ENCODE assay signal across 8 mouse cellular contexts in genomic region chr1:191184841-191185251, GRCm38 (mm10). TPM values are rescaled to one million over a fixed set of nuclear protein-coding genes. Genes with fewer than 3 reads are reported as not detected.
DNase-seq lines count a peak whose midpoint lies in the region; ATAC-seq and TF ChIP-seq lines count a peak whose summit lies in the region.

No protein-coding gene starts in this region.

- H3K9ac ChIP-seq in embryonic facial prominence, embryonic 15.5 days = no peak overlapping the region
- peak overlapping the region; percentile 67; the same call in 1 of the 2 replicates for H3K9ac ChIP-seq in midbrain, embryonic 11.5 days (ENCODE audit: low read length)

- no peak for TF ChIP-seq CTCF in cerebellum, adult 2 months (IDR thresholded peaks at IDR 0.05; ENCODE audit: borderline replicate concordance, insufficient read depth, low read depth, low read length)

- no peak overlapping the region for H3K27ac ChIP-seq in cerebellum, adult 2 months (ENCODE audit: insufficient read depth, low read length)
- H3K27ac ChIP-seq in embryonic facial prominence, embryonic 15.5 days (replicated peaks) = no peak overlapping the region
- no peak overlapping the region for H3K27ac ChIP-seq in midbrain, embryonic 11.5 days (ENCODE audit: low read depth, low read length)

- H3K27me3 ChIP-seq in cerebellum, adult 2 months (ENCODE audit: control insufficient read depth, insufficient read depth, low read length) = peaks cover 5% of the 10 kb centered on the region; the same call in 1 of the 2 replicates
- peaks cover 73% of the 10 kb centered on the region for H3K27me3 ChIP-seq in embryonic facial prominence, embryonic 15.5 days
- H3K27me3 ChIP-seq in midbrain, embryonic 11.5 days (ENCODE audit: control insufficient read depth, insufficient read depth, low read length) = peaks cover 38% of the 10 kb centered on the region

- intact Hi-C loops in heart, postnatal 14 days (cut with DNase I) = loop anchor here (2.0 to 5.0 kb wide), 2 partner anchors 38 to 87 kb away; no protein-coding TSS in a partner anchor

- no peak for ATAC-seq in embryonic facial prominence, embryonic 15.5 days (ENCODE audit: insufficient number of reproducible peaks, low FRiP score, low TSS enrichment, low read depth)
- ATAC-seq in midbrain, embryonic 11.5 days (ENCODE audit: low FRiP score) = no peak

- H3K4me1 ChIP-seq in cerebellum, adult 2 months (ENCODE audit: control insufficient read depth, insufficient read depth, low read length) = peaks cover 6% of the 10 kb centered on the region; the same call in 1 of the 2 replicates
- peaks cover 56% of the 10 kb centered on the region for H3K4me1 ChIP-seq in embryonic facial prominence, embryonic 15.5 days
- H3K4me1 ChIP-seq in midbrain, embryonic 11.5 days (ENCODE audit: control insufficient read depth, insufficient read depth, low read length) = peaks cover 36% of the 10 kb centered on the region

- TF ChIP-seq POLR2A in cerebellum, adult 2 months (IDR thresholded peaks at IDR 0.05; ENCODE audit: borderline replicate concordance, insufficient read depth, low read length) = no peak

- H3K4me2 ChIP-seq in embryonic facial prominence, embryonic 15.5 days (replicated peaks) = peak overlapping the region; percentile 100
- peak overlapping the region; percentile 98 for H3K4me2 ChIP-seq in midbrain, embryonic 11.5 days

- H3K4me3 ChIP-seq in cerebellum, adult 2 months (replicated peaks; ENCODE audit: insufficient read depth, low read depth, low read length) = peak overlapping the region; percentile 28
- H3K4me3 ChIP-seq in embryonic facial prominence, embryonic 15.5 days (replicated peaks) = peak overlapping the region; percentile 61
- H3K4me3 ChIP-seq in midbrain, embryonic 11.5 days (ENCODE audit: low read depth, low read length) = peak overlapping the region; percentile 52

- H3K9me3 ChIP-seq in embryonic facial prominence, embryonic 15.5 days (replicated peaks) = no peaks in the 10 kb centered on the region
- H3K9me3 ChIP-seq in midbrain, embryonic 11.5 days (ENCODE audit: control insufficient read depth, low read length) = no peaks in the 10 kb centered on the region

- no peaks in the 10 kb centered on the region for H3K36me3 ChIP-seq in embryonic facial prominence, embryonic 15.5 days
- H3K36me3 ChIP-seq in midbrain, embryonic 11.5 days (ENCODE audit: control insufficient read depth, insufficient read depth, low read length) = no peaks in the 10 kb centered on the region

- DNase-seq in cerebellum, adult 2 months = peak; percentile 14 to 47
- no peak for DNase-seq in cerebellum, adult 11 months
- DNase-seq in heart, postnatal 14 days = peak; percentile 33 to 41
- peak; percentile 38 to 44 for DNase-seq in kidney, postnatal 36 days
- peak; percentile 93 for DNase-seq in midbrain, embryonic 11.5 days (ENCODE audit: low spot score, missing footprints)
- DNase-seq in urinary bladder, postnatal 10 days (ENCODE audit: low spot score) = peak; percentile 23
- DNase-seq in layer of hippocampus, adult 8-10 months (ENCODE audit: low spot score in 2 of 2) = no peak

- 3% methylated on average over 22 of the region's 22 CpGs for WGBS in cerebellum, adult 2 months
- under 1% methylated on average over 21 of the region's 22 CpGs for WGBS in embryonic facial prominence, embryonic 15.5 days
- under 1% methylated on average over 22 of the region's 22 CpGs for WGBS in midbrain, embryonic 11.5 days

RNA-seq across cellular contexts. Expression of gene Fam71a, which starts 20.2 kb away (rescaled TPM):
- polyA plus RNA-seq in cerebellum, adult 2 months (2012; rRNA removed) = not detected in 2 replicates
- not detected in 2 replicates for polyA plus RNA-seq in embryonic facial prominence, embryonic 15.5 days (2015; fragmentation: Nextera tagmentation; extraction: Ambion mirVana)
- not detected for total RNA-seq in heart, postnatal 14 days (2021)
- not detected in 2 replicates for polyA plus RNA-seq in midbrain, embryonic 11.5 days (2014; fragmentation: Nextera tagmentation; extraction: Ambion mirVana)
- not detected for total RNA-seq in layer of hippocampus, adult 8-10 months (2022)

RNA-seq across cellular contexts. Expression of gene Atf3, which starts 33.0 kb away (rescaled TPM):
- polyA plus RNA-seq in cerebellum, adult 2 months (2012; rRNA removed) = 1.00 and 1.1 TPM in 2 replicates
- polyA plus RNA-seq in embryonic facial prominence, embryonic 15.5 days (2015; fragmentation: Nextera tagmentation; extraction: Ambion mirVana) = 5.2 and 5.8 TPM in 2 replicates
- total RNA-seq in heart, postnatal 14 days (2021) = 1 to 10 TPM; 4.5 to 9.5 TPM
- 3.8 and 4.6 TPM in 2 replicates for polyA plus RNA-seq in midbrain, embryonic 11.5 days (2014; fragmentation: Nextera tagmentation; extraction: Ambion mirVana)
- 1 to 10 TPM in 3 of 4 experiments, under 1 TPM in 1; 0.80 to 7.7 (median 3.5) TPM for total RNA-seq in layer of hippocampus, adult 8-10 months (2022)

Comparison
In these comparisons a context has a peak if more than half of its experiments do, and no peak if none do; other contexts are left out.
1. DNase-seq: peak in cerebellum, adult 2 months (2 of 2), heart, postnatal 14 days (2 of 2), kidney, postnatal 36 days (2 of 2), midbrain, embryonic 11.5 days (single experiment) and urinary bladder, postnatal 10 days (single experiment); none in cerebellum, adult 11 months (single experiment) and layer of hippocampus, adult 8-10 months (0 of 2).
2. Peak in every context shown above with its lines, with median percentiles within 50 percentile points of each other: H3K4me3 ChIP-seq.